Mouse (Mus musculus) embryonic fibroblast, embryonic 13.5 days (primary cell): ENCODE measurements around the gene Dennd1b. TPM values are rescaled to one million over a fixed set of nuclear protein-coding genes. Genes with fewer than 3 reads are reported as not detected.

ENCODE experiments used
- H3K27ac ChIP-seq: 2 replicates; pipeline ENCODE4 v1.5.1; 2012; ENCODE audit warnings: low read length, control low read depth, inconsistent platforms; ENCODE audit not compliant: insufficient read depth
- H3K4me1 ChIP-seq: 2 replicates; pipeline ENCODE4 v1.6.1; 2011; ENCODE audit warnings: low read length; ENCODE audit not compliant: control insufficient read depth, insufficient read depth
- H3K4me3 ChIP-seq: 2 replicates; pipeline ENCODE4 v1.5.1; 2011; ENCODE audit warnings: mild to moderate bottlenecking, control low read depth, low read length; ENCODE audit not compliant: insufficient read depth
- CTCF ChIP-seq: IDR thresholded peaks from 2 replicates; pipeline ENCODE4 v1.5.1; 2011; ENCODE audit warnings: mild to moderate bottlenecking, control low read depth, low read length, moderate library complexity, borderline replicate concordance; ENCODE audit not compliant: insufficient read depth
- POLR2A ChIP-seq: IDR thresholded peaks from 2 replicates; pipeline ENCODE4 v1.6.1; 2011; ENCODE audit warnings: low read depth, mild to moderate bottlenecking, control low read depth, low read length, moderate library complexity
- polyA plus RNA-seq: library from polyadenylated mRNA; stranded (reverse); fragments of >200 nt; gene quantifications from 2 replicates; pipeline ENCODE4 v1.2.4, GENCODE M21; 2011; ENCODE audit warnings: low read depth; ENCODE audit not compliant: missing spikeins, insufficient read length

Gene Dennd1b
- polyA plus RNA-seq, 1 experiment = 12.3 TPM

GRCm38 (mm10) chr1:139006000-139006399 is 42.8 kb downstream of the Dennd1b start:
- no peak for TF ChIP-seq POLR2A
- no peak for TF ChIP-seq CTCF
- Histone ChIP-seq H3K27ac (no peak overlapping the region), H3K4me3 (no peak overlapping the region), H3K4me1 (no peaks in the 10 kb centered on the region)

- H3K27ac ChIP-seq = no peak overlapping the region
- no peaks in the 10 kb centered on the region for H3K4me1 ChIP-seq
- no peak overlapping the region for H3K4me3 ChIP-seq
- TF ChIP-seq CTCF = no peak
- no peak for TF ChIP-seq POLR2A
Measured at GRCm38 (mm10) chr1:139007475-139007874, 44.2 kb downstream of the Dennd1b start.

- no peak overlapping the region for H3K27ac ChIP-seq
- no peak overlapping the region for H3K4me3 ChIP-seq
- H3K4me1 ChIP-seq = no peaks in the 10 kb centered on the region
- TF ChIP-seq CTCF (no peak), POLR2A (no peak)
Measured at GRCm38 (mm10) chr1:139015118-139015788, 52.0 kb downstream of the Dennd1b start.

GRCm38 (mm10) chr1:139021298-139021697 is 58.1 kb downstream of the Dennd1b start:
- Histone ChIP-seq H3K4me1 (no peaks in the 10 kb centered on the region), H3K4me3 (no peak overlapping the region), H3K27ac (no peak overlapping the region)
- TF ChIP-seq POLR2A = no peak
- TF ChIP-seq CTCF = no peak

- Histone ChIP-seq H3K4me3 (no peak overlapping the region), H3K27ac (no peak overlapping the region), H3K4me1 (no peaks in the 10 kb centered on the region)
- TF ChIP-seq POLR2A (no peak), CTCF (no peak)
Measured at GRCm38 (mm10) chr1:139025882-139026645, 62.8 kb downstream of the Dennd1b start.

GRCm38 (mm10) chr1:139029521-139029920 is 66.3 kb downstream of the Dennd1b start:
- no peak for TF ChIP-seq POLR2A
- TF ChIP-seq CTCF = no peak
- H3K4me3 ChIP-seq = no peak overlapping the region
- H3K27ac ChIP-seq = no peak overlapping the region
- H3K4me1 ChIP-seq = no peaks in the 10 kb centered on the region

- H3K4me1 ChIP-seq = no peaks in the 10 kb centered on the region; the same call in 1 of the 2 replicates
- no peak overlapping the region for H3K27ac ChIP-seq
- H3K4me3 ChIP-seq = no peak overlapping the region
- TF ChIP-seq POLR2A = no peak
- no peak for TF ChIP-seq CTCF
Measured at GRCm38 (mm10) chr1:139032411-139032810, 69.2 kb downstream of the Dennd1b start.

- H3K4me1 ChIP-seq = no peaks in the 10 kb centered on the region; the same call in 1 of the 2 replicates
- TF ChIP-seq CTCF (no peak), POLR2A (no peak)
- no peak overlapping the region for H3K4me3 ChIP-seq
- no peak overlapping the region for H3K27ac ChIP-seq
Measured at GRCm38 (mm10) chr1:139035141-139035540, 71.9 kb downstream of the Dennd1b start.

GRCm38 (mm10) chr1:139036302-139036701 is 73.1 kb downstream of the Dennd1b start:
- no peak overlapping the region for H3K27ac ChIP-seq
- no peak overlapping the region for H3K4me3 ChIP-seq
- H3K4me1 ChIP-seq = peaks cover 2% of the 10 kb centered on the region; the same call in 1 of the 2 replicates
- TF ChIP-seq POLR2A = no peak
- TF ChIP-seq CTCF = no peak

GRCm38 (mm10) chr1:139036768-139037507 is 73.7 kb downstream of the Dennd1b start:
- H3K4me3 ChIP-seq = no peak overlapping the region
- no peak overlapping the region for H3K27ac ChIP-seq
- peaks cover 4% of the 10 kb centered on the region; the same call in 1 of the 2 replicates for H3K4me1 ChIP-seq
- TF ChIP-seq CTCF = no peak
- no peak for TF ChIP-seq POLR2A

GRCm38 (mm10) chr1:139038074-139038473 is 74.8 kb downstream of the Dennd1b start:
- H3K27ac ChIP-seq = no peak overlapping the region
- TF ChIP-seq CTCF (no peak), POLR2A (no peak)

More at GRCm38 (mm10) chr1:139038074-139038473, 74.8 kb downstream of the Dennd1b start:
- Histone ChIP-seq H3K4me3 (no peak overlapping the region), H3K4me1 (peaks cover 4% of the 10 kb centered on the region; the same call in 1 of the 2 replicates)
